Mouse (Mus musculus) forebrain, embryonic 10.5 days (tissue): ENCODE data around the gene 4933406M09Rik. TPM values are rescaled to one million over a fixed set of nuclear protein-coding genes. Genes with fewer than 3 reads are reported as not detected.

Experiments used
- DNase-seq: peaks from one replicate; pipeline ENCODE4 v3.0.0-alpha.2; 2017; ENCODE audit warnings: low spot score; ENCODE audit errors: extremely low spot score
- H3K27ac ChIP-seq: fragments of 300-500 bp; sonication (generic); 2 replicates; pipeline ENCODE4 v1.5.1; 2016; ENCODE audit warnings: mild to moderate bottlenecking
- H3K27me3 ChIP-seq: fragments of 300-500 bp; sonication (generic); 2 replicates; pipeline ENCODE4 v1.6.1; 2016; ENCODE audit warnings: mild to moderate bottlenecking; ENCODE audit not compliant: poor library complexity, severe bottlenecking
- H3K36me3 ChIP-seq: fragments of 300-500 bp; sonication (generic); replicated peaks from 2 replicates; pipeline ENCODE4 v1.6.1; 2016; ENCODE audit warnings: mild to moderate bottlenecking, moderate library complexity
- H3K4me1 ChIP-seq: fragments of 300-500 bp; sonication (generic); 2 replicates; pipeline ENCODE4 v1.6.1; 2016
- H3K4me3 ChIP-seq: fragments of 300-500 bp; sonication (generic); 2 replicates; pipeline ENCODE4 v1.5.1; 2016; ENCODE audit warnings: mild to moderate bottlenecking, moderate library complexity
- H3K9me3 ChIP-seq: fragments of 300-500 bp; sonication (generic); 2 replicates; pipeline ENCODE4 v1.6.1; 2016; ENCODE audit warnings: mild to moderate bottlenecking, moderate library complexity
- WGBS: fragments of 180-500 bp; shearing (Covaris S2); methylation state at CpG from one replicate; pipeline ENCODE4 v1.1.7; 2016; 5-methylcytosine and 5-hydroxymethylcytosine counted together
- polyA plus RNA-seq: library from polyadenylated mRNA; unstranded; fragments of >200 nt; fragmentation: Nextera tagmentation; extraction: Ambion mirVana; gene quantifications from 2 replicates; pipeline ENCODE4 v1.2.1, GENCODE M21; 2016

The 4933406M09Rik gene
- not detected in 2 replicates for polyA plus RNA-seq

DNA sequence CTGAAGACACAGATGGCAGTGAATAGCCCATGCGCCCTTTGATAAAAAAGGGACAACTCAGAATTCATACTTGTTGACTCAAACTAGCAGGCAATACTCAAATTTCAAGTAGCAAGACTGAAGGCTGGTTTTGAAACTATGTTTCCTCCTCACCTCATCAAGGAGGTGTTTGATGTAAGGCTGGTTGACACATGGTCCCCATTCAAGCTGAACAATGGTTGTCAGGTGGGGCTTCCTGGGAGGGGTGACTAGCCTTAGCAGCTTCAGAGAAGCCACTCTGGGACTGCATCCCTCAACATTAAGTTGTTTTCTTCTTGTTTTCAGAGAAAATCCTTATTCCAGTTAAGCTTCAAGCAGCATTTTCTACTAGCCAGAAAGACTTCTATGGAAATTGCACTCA is at the start of gene 4933406M09Rik:
TSS of gene 4933406M09Rik (plus strand) at position 275 of the 400 bp plus-strand sequence.
- 93% methylated on average over 1 of the region's 1 CpGs for WGBS
- no peaks in the 10 kb centered on the region for H3K36me3 ChIP-seq
- H3K4me3 ChIP-seq: no peak within 1 kb of the TSS
- no peak for DNase-seq
- no peaks in the 10 kb centered on the region; the same call in 1 of the 2 replicates for H3K9me3 ChIP-seq
- peaks cover 14% of the 10 kb centered on the region for H3K4me1 ChIP-seq
- no peaks in the 10 kb centered on the region; the same call in 1 of the 2 replicates for H3K27me3 ChIP-seq
- no peak within 1 kb of the TSS for H3K27ac ChIP-seq

DNA sequence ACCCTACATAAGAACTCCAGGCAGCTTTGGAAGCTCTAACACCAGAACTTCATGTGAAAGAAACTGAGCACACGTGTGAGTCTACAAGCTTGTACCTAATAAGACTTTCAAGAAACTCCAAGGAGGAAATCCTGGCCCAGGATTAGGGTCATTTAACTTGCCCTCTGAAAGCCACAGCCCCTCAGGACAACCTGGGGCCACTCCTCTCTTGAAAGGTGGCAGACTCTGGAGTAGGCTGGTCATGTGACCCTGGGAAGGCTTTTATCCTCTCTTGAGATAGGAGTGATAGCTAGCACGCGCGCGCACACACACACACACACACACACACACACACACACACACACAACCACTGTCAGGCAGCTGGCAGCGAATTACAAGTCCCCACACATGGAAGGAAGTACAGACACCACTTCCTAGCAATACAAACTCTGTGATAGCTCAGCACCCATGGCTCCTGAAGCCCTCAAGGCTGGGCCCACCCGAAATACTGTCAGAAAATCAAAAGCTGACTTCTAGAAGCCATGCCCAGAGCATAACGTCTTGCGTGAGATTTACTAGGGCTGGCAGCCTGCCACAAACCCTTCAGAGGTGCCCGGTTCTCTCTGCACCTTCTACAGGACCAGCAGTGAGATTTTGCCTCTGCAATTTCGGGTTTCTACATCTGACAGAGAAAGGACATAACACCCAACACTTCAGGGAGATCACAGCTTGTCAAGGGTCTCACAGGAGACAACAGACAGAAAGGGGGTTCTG is 48.6 kb upstream of the 4933406M09Rik start:
- Histone ChIP-seq H3K36me3 (no peaks in the 10 kb centered on the region), H3K4me1 (peaks cover 8% of the 10 kb centered on the region), H3K9me3 (no peaks in the 10 kb centered on the region), H3K27ac (no peak overlapping the region), H3K27me3 (no peaks in the 10 kb centered on the region), H3K4me3 (no peak overlapping the region)
- WGBS: 86% methylated on average over 11 of the region's 11 CpGs
- no peak for DNase-seq

DNA sequence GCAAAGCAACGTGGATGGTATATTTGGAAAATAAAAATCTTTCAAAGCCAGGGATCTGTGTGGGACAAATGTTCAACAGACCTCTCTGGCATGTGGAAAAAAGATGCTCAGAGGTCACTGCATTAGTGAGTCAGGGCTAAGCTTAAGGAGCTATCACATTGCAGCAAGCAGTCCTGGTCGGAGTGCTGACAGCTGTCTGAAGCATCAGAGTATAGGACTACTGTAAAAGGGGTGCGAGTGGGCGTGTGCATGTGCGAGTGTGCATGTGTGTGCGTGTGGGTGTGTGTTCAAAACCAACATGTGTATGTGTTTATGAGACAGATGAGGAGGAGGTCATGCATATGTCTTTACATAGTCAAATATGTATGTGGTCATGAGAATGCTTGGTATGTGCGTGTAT is 46.6 kb upstream of the 4933406M09Rik start:
- no peaks in the 10 kb centered on the region for H3K9me3 ChIP-seq
- H3K27me3 ChIP-seq: peaks cover 15% of the 10 kb centered on the region
- H3K4me1 ChIP-seq: peaks cover 8% of the 10 kb centered on the region
- H3K36me3 ChIP-seq: no peaks in the 10 kb centered on the region
- no peak for DNase-seq
- no peak overlapping the region for H3K27ac ChIP-seq
- 94% methylated on average over 7 of the region's 7 CpGs for whole genome bisulfite sequencing
- no peak overlapping the region for H3K4me3 ChIP-seq

DNA sequence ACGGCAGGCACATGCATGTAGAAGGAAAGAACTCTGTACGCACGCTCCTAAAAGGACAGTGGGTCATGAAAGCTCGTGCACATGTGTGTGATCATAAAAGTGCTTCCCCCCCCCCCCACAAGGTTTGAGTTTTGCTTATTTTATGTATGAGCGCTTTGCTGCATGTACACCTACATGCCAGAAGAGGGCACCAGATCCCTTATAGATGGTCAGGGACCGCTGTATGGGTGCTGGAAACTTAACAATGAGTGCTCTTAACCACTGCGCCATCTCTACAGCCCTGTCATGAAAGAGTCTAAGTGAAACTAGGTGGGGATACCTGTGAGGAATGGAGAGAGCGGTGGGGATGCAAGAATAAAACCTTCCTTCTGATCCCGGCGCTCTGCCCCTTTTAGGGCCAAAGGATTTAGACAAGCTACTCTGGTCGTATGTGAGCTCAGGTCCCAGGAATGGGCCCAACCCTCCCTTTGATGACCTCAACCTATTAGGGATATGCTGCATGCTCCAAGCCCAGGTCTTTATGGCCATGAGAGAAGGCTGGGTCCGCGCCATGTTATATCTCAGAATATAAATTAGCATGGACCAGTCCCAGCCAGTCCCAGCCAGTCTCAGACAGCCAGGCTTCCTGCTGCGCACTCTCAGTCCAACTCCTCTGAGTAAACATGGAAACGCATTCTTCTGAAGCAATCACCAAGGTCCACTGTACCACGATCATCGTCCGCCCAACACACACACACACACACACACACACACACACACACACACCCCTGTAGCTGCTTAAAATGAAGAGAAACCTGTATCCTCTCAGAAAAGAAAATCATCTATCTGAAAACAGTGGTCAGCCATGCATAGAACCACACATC is 45.8 kb upstream of the 4933406M09Rik start:
- Histone ChIP-seq H3K36me3 (no peaks in the 10 kb centered on the region), H3K27me3 (peaks cover 15% of the 10 kb centered on the region), H3K27ac (no peak overlapping the region), H3K4me3 (no peak overlapping the region), H3K9me3 (no peaks in the 10 kb centered on the region), H3K4me1 (peaks cover 16% of the 10 kb centered on the region)
- WGBS: 95% methylated on average over 18 of the region's 18 CpGs
- no peak for DNase-seq

DNA sequence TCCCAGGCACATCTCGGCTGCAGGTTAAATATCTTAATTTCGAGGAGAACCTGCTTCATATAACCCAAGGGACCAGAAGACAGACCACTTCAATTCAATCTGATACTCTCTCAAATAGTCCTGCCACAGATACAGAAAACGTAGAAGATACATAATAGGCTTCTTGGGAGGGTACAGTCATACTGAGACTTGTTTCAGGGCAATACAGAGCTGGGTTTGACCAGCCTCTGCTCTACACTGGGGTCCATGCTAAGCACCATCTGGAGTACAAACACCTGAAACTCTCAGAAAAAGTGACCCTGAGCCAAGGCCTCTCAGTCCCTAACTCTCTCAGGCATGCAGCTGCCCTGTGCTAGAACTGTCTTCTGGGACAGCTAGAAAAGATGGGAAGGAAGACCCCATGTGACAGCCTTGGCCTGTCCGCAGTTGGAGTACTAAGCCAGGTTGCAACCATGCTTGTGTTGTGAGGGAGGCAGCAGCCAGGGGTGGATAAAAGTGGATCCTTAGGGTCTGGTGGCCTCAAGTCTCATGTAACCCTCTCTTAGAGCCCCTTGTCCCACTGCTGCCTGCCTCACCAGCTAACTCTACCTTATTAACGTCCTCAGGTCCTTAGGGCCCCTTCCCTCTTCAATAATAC is 44.0 kb upstream of the 4933406M09Rik start:
- H3K4me3 ChIP-seq: no peak overlapping the region
- peaks cover 15% of the 10 kb centered on the region for H3K27me3 ChIP-seq
- H3K27ac ChIP-seq: no peak overlapping the region
- H3K4me1 ChIP-seq: peaks cover 16% of the 10 kb centered on the region
- no peak for DNase-seq
- peaks cover 12% of the 10 kb centered on the region for H3K36me3 ChIP-seq
- WGBS: 85% methylated on average over 5 of the region's 5 CpGs
- no peaks in the 10 kb centered on the region for H3K9me3 ChIP-seq

DNA sequence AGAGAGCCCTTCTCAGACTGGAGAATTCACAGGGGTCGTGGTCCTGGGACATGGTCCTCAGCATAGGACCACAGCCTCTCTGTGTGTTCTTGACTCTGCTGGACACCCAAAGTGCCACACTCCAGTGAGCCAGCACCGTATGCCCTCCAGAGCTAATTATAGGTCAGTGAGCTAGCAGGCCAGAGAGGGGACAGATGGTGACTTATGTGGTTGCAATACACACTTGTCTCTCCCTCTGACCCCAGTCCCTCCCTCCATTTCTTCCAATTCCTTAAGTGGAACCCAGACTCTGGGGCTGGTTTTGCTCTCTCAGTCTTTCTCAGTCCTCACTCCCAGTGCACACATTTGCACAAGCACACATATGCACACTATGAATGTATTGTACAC is 43.5 kb upstream of the 4933406M09Rik start:
- Histone ChIP-seq H3K27me3 (peaks cover 15% of the 10 kb centered on the region), H3K36me3 (peaks cover 17% of the 10 kb centered on the region), H3K4me1 (peaks cover 16% of the 10 kb centered on the region), H3K27ac (no peak overlapping the region), H3K9me3 (no peaks in the 10 kb centered on the region), H3K4me3 (no peak overlapping the region)
- 58% methylated on average over 2 of the region's 2 CpGs for WGBS
- no peak for DNase-seq

DNA sequence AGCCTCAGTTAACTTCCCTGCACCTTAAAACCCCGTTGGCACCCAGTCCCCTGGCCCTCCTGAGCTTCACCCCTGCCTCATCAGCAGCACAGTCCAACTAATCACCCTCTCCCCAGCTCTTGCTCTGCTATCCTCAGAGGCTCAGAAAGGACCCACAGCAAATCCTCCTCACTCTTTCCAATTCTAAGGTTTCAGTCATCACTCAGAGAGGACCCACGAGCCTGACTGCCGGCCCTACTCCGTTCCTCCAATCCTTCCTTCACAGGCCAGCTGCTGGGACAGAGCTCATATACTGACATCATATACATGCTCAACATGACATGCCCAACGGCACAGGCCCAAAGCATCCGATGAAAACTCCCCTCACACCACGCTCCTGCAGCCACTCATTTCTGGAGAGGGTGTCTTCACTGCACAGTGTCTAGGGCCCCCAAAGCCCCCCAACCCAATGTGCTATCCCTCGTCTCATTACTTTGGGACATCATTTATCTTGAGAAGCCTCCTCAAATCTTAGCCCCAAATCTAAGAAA is 42.9 kb upstream of the 4933406M09Rik start:
- peaks cover 15% of the 10 kb centered on the region for H3K27me3 ChIP-seq
- no peak for DNase-seq
- H3K4me3 ChIP-seq: no peak overlapping the region
- peaks cover 16% of the 10 kb centered on the region for H3K4me1 ChIP-seq
- H3K27ac ChIP-seq: no peak overlapping the region
- H3K9me3 ChIP-seq: no peaks in the 10 kb centered on the region
- peaks cover 22% of the 10 kb centered on the region for H3K36me3 ChIP-seq
- 78% methylated on average over 8 of the region's 8 CpGs for WGBS

DNA sequence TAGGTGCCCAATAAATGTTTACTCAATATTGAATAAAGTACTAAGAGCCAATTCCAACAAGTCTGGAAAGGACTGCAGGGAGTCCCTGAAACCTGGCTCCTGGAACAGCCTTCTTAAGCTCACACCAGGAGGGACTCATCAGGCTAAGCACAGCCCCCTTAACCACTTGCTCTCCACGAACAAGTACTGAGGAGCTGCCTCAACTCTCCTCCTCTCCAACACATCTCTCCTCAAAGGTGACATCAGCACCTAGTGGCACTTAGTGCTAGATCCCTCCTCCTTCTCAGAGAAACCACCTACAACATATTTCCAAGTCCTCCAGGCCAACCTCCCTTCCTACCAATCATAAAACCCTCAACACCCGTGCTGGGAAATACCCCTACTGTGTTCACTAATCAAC is 42.2 kb upstream of the 4933406M09Rik start:
- WGBS: 2% methylated on average over 2 of the region's 2 CpGs
- no peak for DNase-seq
- H3K27me3 ChIP-seq: peaks cover 15% of the 10 kb centered on the region
- H3K27ac ChIP-seq: no peak overlapping the region
- H3K9me3 ChIP-seq: no peaks in the 10 kb centered on the region
- H3K4me3 ChIP-seq: peak overlapping the region; percentile 64
- H3K4me1 ChIP-seq: peaks cover 16% of the 10 kb centered on the region
- peaks cover 28% of the 10 kb centered on the region for H3K36me3 ChIP-seq

DNA sequence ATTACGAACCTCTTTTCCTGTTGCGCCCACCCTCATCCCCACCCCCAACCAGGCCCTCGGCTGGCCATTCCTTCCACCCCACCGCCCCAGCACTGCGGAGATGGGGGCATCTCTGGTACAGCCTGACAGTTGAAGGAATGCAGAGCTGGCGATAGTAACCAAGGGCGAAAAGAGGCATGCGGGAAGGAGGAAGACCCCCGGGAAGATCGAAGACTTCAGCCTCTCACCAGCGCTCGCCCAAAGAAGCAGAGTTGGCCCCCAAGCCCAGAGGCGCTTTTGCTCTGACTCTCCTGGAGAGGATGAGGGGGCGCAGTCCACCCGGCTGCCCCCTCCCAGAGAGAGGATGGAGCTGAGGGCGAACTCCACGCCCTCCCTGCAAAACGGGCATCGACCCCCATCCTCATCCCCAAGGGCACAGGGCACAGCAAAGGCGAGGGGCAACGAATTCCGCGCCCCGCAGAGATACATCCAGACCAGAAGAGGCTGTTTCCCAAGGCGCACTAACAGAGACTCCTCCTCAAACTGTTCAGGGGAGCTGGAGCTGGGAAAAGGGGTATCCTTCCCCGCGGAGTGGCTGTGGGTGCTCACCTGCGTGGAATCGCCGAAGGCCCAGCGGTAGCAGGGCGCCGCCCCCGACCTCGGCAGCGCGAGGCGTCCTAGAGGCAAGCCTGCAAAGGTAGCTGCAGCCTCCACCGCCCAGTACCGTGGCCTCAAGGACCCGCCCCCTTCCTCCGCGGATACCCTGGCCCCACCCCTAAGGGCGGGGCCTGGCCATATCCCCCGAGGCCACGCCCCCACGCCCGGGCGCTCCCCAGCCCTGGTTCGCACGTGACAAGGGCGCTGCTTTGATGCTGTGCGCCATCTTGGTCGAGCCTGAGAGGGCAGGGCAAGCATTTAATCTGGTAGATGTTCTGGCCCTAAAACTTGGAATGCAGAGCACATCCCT is 41.5 kb upstream of the 4933406M09Rik start:
- under 1% methylated on average over 53 of the region's 54 CpGs for WGBS

DNA sequence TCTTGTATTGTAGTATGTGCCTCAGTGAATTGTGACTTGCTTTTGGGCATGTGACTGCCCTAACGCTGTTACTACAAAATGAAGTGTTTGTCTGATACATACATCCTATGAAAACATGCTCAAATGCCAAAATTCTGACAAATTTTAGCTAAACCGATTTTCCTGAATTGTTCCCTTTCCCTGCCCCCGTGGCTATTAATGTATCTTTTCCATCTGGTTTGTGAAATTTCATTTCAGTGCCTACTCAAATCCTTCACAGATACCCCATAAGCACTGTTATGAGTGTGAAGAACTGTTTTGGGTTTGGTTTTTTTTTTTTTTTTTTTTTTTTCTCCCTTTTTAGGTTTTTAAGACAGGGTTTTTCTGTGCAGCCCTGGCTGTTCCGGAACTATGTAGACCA is 40.7 kb upstream of the 4933406M09Rik start:
- WGBS: 75% methylated on average over 4 of the region's 4 CpGs
- Histone ChIP-seq H3K36me3 (peaks cover 41% of the 10 kb centered on the region), H3K27ac (peak overlapping the region; percentile 79), H3K27me3 (peaks cover 15% of the 10 kb centered on the region), H3K4me3 (peak overlapping the region; percentile 64), H3K4me1 (peaks cover 16% of the 10 kb centered on the region), H3K9me3 (no peaks in the 10 kb centered on the region)
- no peak for DNase-seq

More for the DNA sequence above, 41.5 kb upstream of the 4933406M09Rik start:
- H3K4me3 ChIP-seq: peak overlapping the region; percentile 64
- H3K27me3 ChIP-seq: peaks cover 15% of the 10 kb centered on the region
- H3K36me3 ChIP-seq: peaks cover 33% of the 10 kb centered on the region
- DNase-seq: peak; percentile 93
- peak overlapping the region; percentile 79 for H3K27ac ChIP-seq
- peaks cover 16% of the 10 kb centered on the region for H3K4me1 ChIP-seq
- H3K9me3 ChIP-seq: no peaks in the 10 kb centered on the region

DNA sequence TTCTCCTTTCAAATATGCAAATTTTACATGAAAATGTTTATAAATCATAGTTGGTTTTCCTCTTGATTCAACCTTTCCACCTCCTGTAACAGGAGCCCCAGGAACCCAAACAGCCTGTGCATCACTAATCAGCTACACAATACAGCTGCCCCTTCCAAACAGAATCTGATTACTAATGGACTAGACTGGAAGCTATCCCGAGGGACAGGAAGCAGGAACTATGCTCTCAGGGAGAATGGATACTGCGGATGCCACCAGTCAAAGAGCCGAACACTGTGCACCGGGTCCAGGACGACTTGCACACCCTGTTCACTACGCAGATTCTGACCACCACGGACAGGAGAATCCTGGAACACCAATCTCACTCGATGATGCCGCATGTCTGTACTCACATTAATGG is 37.9 kb upstream of the 4933406M09Rik start:
- no peak for DNase-seq
- Histone ChIP-seq H3K27ac (no peak overlapping the region), H3K9me3 (no peaks in the 10 kb centered on the region), H3K36me3 (peaks cover 68% of the 10 kb centered on the region), H3K4me3 (no peak overlapping the region), H3K4me1 (peaks cover 16% of the 10 kb centered on the region), H3K27me3 (peaks cover 12% of the 10 kb centered on the region)
- WGBS: 93% methylated on average over 9 of the region's 9 CpGs
